Comparison of ENCODE assay signal across 16 mouse cellular contexts in genomic region chr13:31780299-31780698, GRCm38 (mm10). TPM values are rescaled to one million over a fixed set of nuclear protein-coding genes. Genes with fewer than 3 reads are reported as not detected.
"Had no signal": no experiment of that assay in that cellular context is flagged by ENCODE, and none has a peak within 500 bp of the region (broad histone marks: within the 10 kb centered on the region; RNA-seq: fewer than 3 reads in every experiment).

No protein-coding gene starts in this region.

- DNase-seq: heart, postnatal 10 days; heart, postnatal 14 days; heart, postnatal 36 days; heart, postnatal 4 days; kidney, adult 18-20 months; kidney, adult 2 months; kidney, adult 8-10 months; kidney, adult 9 months; kidney, postnatal 10 days; kidney, postnatal 14 days; kidney, postnatal 25 days; kidney, postnatal 36 days; kidney, postnatal 4 days; layer of hippocampus, adult 9-11 months; layer of hippocampus, postnatal 36 days had no signal

RNA-seq across cellular contexts. Expression of gene Foxc1, which starts 26.1 kb away (rescaled TPM):
- polyA plus RNA-seq: inflammation-experienced regulatory T-cells, adult 6 months had no signal
